Mouse (Mus musculus) liver, embryonic 13.5 days (tissue): Measurements from ENCODE around the gene Surf2. TPM values are rescaled to one million over a fixed set of nuclear protein-coding genes. Genes with fewer than 3 reads are reported as not detected.
A peak's percentile ranks its signal among the peaks of the same experiment; 100 is the strongest.

Experiments
- ATAC-seq: fragments of 200-750 bp; cut with Nextera tagmentation; 2 replicates; pipeline ENCODE4 v1.8.0; 2017; ENCODE audit warnings: low read depth, mild to moderate bottlenecking, moderate number of reproducible peaks, moderate library complexity
- DNase-seq: peaks from one replicate; pipeline ENCODE4 v3.0.0; 2022
- H3K27ac ChIP-seq: fragments of 300-500 bp; sonication (generic); 2 replicates; pipeline ENCODE4 v1.5.1; 2015; ENCODE audit warnings: moderate library complexity, mild to moderate bottlenecking, inconsistent platforms
- H3K27me3 ChIP-seq: fragments of 300-500 bp; sonication (generic); 2 replicates; pipeline ENCODE4 v1.6.1; 2015; ENCODE audit warnings: mild to moderate bottlenecking, inconsistent platforms
- H3K36me3 ChIP-seq: fragments of 300-500 bp; sonication (generic); 2 replicates; pipeline ENCODE4 v1.6.1; 2015; ENCODE audit warnings: mild to moderate bottlenecking, inconsistent platforms
- H3K4me1 ChIP-seq: fragments of 300-500 bp; sonication (generic); replicated peaks from 2 replicates; pipeline ENCODE4 v1.6.1; 2015; ENCODE audit warnings: inconsistent platforms
- H3K4me2 ChIP-seq: fragments of 300-500 bp; sonication (generic); 2 replicates; pipeline ENCODE4 v1.6.1; 2015; ENCODE audit warnings: inconsistent platforms, mild to moderate bottlenecking, moderate library complexity
- H3K4me3 ChIP-seq: fragments of 300-500 bp; sonication (generic); replicated peaks from 2 replicates; pipeline ENCODE4 v1.5.1; 2015; ENCODE audit warnings: mild to moderate bottlenecking, inconsistent platforms
- H3K9ac ChIP-seq: fragments of 300-500 bp; sonication (generic); 2 replicates; pipeline ENCODE4 v1.6.1; 2015; ENCODE audit warnings: mild to moderate bottlenecking, inconsistent platforms
- H3K9me3 ChIP-seq: fragments of 300-500 bp; sonication (generic); replicated peaks from 2 replicates; pipeline ENCODE4 v1.6.1; 2016; ENCODE audit warnings: inconsistent platforms
- WGBS: fragments of 180-500 bp; shearing (Covaris S2); methylation state at CpG from one replicate; pipeline ENCODE4 v1.1.7; 2015; ENCODE audit not compliant: insufficient replicate concordance; 5-methylcytosine and 5-hydroxymethylcytosine counted together
- polyA plus RNA-seq: library from polyadenylated mRNA; unstranded; fragments of >200 nt; fragmentation: Nextera tagmentation; extraction: Ambion mirVana; gene quantifications from 2 replicates; pipeline ENCODE4 v1.2.1, GENCODE M21; 2015

The Surf2 gene
- polyA plus RNA-seq, 1 experiment from 2014 or later, result 36.6 TPM

GRCm38 (mm10) chr2:26964724-26965370 lies 48.7 kb downstream of the Surf2 start:
- peaks cover 24% of the 10 kb centered on the region for H3K36me3 ChIP-seq
- H3K4me1 ChIP-seq, result peaks cover 32% of the 10 kb centered on the region
- no peaks in the 10 kb centered on the region for H3K9me3 ChIP-seq
- peak overlapping the region; percentile 87 for H3K4me3 ChIP-seq
- WGBS, result 17% methylated on average over 14 of the region's 14 CpGs
- H3K27ac ChIP-seq, result peak overlapping the region; percentile 95
- peak overlapping the region; percentile 89 for H3K9ac ChIP-seq
- peak; percentile 1; the same call in 1 of the 2 replicates for ATAC-seq
- no peaks in the 10 kb centered on the region for H3K27me3 ChIP-seq
- no peak for DNase-seq
- peak overlapping the region; percentile 82 for H3K4me2 ChIP-seq

GRCm38 (mm10) chr2:26967262-26967661 lies 51.1 kb downstream of the Surf2 start:
- no peak for ATAC-seq
- Histone ChIP-seq H3K36me3 (peaks cover 1% of the 10 kb centered on the region), H3K27me3 (peaks cover 4% of the 10 kb centered on the region; the same call in 1 of the 2 replicates), H3K27ac (no peak overlapping the region), H3K9ac (no peak overlapping the region), H3K9me3 (no peaks in the 10 kb centered on the region), H3K4me2 (no peak overlapping the region), H3K4me3 (no peak overlapping the region), H3K4me1 (peaks cover 21% of the 10 kb centered on the region)
- no peak for DNase-seq
- 72% methylated on average over 2 of the region's 2 CpGs for WGBS

Other genes starting within 250 kb of the Surf2 start
- not detected in 2 replicates for gene Lcn4, start 245.1 kb upstream of the Surf2 start, polyA plus RNA-seq
- not detected in 2 replicates for gene Abo, start 51.4 kb upstream of the Surf2 start, polyA plus RNA-seq
- 14.8 and 17.8 TPM in 2 replicates for gene Surf6, start 13.5 kb upstream of the Surf2 start, polyA plus RNA-seq
- 24.6 and 25.9 TPM in 2 replicates for gene Med22, start 5.7 kb upstream of the Surf2 start, polyA plus RNA-seq
- 557 and 577 TPM in 2 replicates for gene Rpl7a, start 5.6 kb upstream of the Surf2 start, polyA plus RNA-seq
- gene Surf1, start 163 bp downstream of the Surf2 start, polyA plus RNA-seq, result 39.7 and 43.6 TPM in 2 replicates
- 105 and 116 TPM in 2 replicates for gene Surf4, start 17.6 kb downstream of the Surf2 start, polyA plus RNA-seq
- gene Stkld1, start 17.7 kb downstream of the Surf2 start, polyA plus RNA-seq, result 0.08 and 0.09 TPM in 2 replicates
- 24.8 and 29.7 TPM in 2 replicates for gene Rexo4, start 48.0 kb downstream of the Surf2 start, polyA plus RNA-seq
- gene Adamts13, start 57.0 kb downstream of the Surf2 start, polyA plus RNA-seq, result 1.0 and 1.2 TPM in 2 replicates
- gene Cacfd1, start 93.6 kb downstream of the Surf2 start, polyA plus RNA-seq, result 12.6 and 13.4 TPM in 2 replicates
- 0.13 and 0.20 TPM in 2 replicates for gene Slc2a6, start 111.6 kb downstream of the Surf2 start, polyA plus RNA-seq
- 0.70 and 0.83 TPM in 2 replicates for gene Mymk, start 155.8 kb downstream of the Surf2 start, polyA plus RNA-seq
- 0.64 and 0.65 TPM in 2 replicates for gene Adamtsl2, start 163.0 kb downstream of the Surf2 start, polyA plus RNA-seq
- gene Fam163b, start 226.1 kb downstream of the Surf2 start, polyA plus RNA-seq, result 0.03 TPM in 1 of 2 replicates, not detected in the other
- 0.03 TPM in 2 replicates for gene Dbh, start 248.9 kb downstream of the Surf2 start, polyA plus RNA-seq